Mouse (Mus musculus): ENCODE data around the gene B4galt5.

Gene B4galt5

DNA sequence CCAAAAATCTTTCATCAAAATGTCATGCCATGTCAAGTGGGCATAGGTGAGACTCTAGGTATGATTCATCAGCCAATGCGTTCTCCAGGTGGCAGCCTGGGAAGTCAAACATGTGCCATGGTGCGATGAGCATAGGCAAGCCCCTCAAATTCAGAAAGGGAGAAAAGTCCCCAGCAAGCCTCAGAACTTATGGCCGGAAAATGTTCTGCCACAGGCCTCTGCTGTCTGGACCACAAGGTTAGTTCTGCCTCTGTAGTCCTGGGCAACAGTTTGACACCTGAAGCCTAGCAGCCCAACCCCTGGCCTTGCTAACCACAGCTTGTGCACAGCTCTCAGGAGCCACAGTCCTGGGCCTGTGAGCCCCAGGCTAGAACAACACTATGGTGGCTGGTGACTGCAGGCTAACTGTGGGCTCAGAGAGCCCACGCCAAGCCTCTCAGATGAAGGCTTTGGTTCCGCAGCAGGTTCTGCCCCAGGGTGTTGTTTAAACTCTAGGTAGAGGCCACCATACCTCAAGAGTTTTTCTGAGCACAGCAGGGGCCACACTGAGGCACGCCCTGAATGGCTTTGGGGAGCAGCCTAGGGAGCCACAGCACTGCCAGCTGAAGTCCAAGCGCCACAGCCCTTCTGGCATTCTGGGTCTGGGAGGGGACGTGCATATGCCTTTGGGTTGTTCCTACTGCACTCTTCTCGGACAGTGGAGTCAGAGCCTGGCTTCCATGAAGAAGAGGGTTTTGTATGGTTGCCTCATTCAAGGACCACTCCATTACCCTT lies 14.5 kb upstream of the B4galt5 start:
- in situ Hi-C loops (cut with MboI; ENCODE audit: low sequenced_read_pairs), result no loop called here

DNA sequence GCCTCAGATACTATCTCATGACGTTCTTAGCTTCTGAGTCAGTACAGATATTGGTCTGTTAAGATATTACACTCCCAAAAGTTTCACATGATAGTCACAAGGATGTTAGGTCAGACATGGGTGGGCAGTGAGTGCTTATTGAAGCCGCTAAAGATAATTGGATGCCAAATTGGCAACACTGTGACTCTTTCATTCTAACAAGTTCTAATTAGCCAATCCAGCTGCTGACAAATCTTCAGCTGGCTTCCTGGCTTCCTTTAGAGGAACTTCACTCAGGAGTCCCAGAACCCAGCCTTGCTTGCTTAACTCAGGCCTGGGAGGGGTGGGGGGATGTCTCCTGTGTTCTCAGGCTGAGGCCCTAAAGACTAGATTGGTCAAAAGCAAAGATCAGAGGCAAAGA lies 9.5 kb upstream of the B4galt5 start:
- in situ Hi-C loops (cut with MboI; ENCODE audit: low sequenced_read_pairs), result no loop called here

DNA sequence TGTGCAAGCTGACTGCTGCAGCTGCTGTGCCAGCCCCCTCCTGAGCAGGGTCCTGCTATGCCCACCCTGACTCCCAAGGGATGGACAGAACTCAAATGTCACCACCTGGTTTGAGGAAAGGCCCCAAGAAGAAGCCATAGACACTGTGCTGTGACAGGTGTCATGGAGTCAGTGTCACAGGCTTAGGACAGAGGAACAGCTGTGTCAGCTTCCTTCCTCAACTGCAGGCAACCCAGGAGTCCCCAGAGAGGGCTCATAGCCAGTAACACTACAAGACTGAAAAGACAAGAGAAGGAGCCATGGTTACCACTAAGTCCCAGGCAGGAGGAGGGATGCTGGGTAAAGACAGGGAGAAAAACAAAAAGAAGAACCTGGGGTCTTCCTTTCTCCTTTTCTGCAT lies 7.9 kb upstream of the B4galt5 start:
- in situ Hi-C loops (cut with MboI; ENCODE audit: low sequenced_read_pairs), result no loop called here

DNA sequence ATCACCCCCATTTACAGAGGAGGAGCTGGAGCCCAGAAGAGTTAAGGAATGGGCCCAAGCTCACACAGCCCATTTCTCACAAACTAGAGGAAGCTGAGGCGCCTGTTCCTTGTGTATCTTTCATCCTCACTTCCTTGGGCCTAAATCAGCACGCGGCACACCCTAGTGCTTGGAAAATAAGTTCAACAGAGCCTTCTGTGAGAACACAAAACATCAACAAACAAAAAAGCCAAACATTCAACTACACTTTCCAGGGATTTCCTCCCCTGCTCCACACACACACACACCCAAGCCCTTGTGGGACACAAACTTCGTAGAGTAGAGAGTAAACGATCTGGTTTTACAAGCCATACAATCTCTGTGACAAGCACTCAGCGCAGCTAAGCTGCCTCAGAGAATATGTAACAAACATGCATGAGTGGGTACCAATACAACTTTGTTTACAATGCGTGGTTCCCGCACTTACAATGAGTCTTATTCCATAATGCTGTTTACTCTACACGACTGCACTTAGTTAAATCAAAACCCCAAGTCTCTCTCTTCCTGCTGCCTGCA lies 5.7 kb upstream of the B4galt5 start:
- in situ Hi-C loops (cut with MboI; ENCODE audit: low sequenced_read_pairs), result no loop called here

DNA sequence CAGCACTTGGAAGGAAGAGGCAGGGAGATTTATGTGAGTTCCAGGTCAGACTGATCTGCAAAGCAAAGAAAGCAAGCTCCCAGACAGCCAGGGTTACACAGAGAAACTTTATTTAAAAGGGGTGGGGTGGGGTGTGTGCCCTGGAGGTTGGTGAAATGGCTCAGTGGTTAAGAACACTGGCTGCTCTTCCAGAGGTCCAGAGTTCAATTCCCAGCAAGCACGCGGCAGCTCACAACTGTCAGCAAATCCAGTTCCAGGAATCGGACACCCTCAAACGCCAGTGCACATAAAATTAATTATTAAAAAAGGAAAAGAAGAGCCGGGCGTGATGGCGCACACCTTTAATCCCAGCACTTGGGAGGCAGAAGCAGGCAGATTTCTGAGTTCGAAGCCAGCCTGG lies 5.1 kb upstream of the B4galt5 start:
- in situ Hi-C loops (cut with MboI; ENCODE audit: low sequenced_read_pairs), result no loop called here

DNA sequence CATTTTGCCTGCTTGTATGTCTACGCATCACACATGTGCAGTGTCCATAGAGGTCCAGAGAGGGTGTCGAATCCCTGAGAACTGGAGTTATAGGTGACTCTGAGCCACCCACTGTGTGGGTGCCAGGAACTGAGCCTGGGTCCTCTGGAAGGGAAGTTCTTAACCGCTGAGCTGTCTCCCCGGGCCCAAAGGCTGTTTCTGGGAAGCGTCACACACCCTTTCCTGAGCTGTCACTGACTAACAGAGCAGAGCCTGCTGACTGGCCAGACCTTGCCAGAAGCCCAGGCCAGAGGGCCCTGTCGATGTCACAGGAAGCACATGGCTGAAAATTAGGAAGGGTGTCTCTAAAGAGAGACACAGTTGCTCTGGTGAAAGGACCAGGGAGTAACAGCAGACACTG lies 3.5 kb upstream of the B4galt5 start:
- in situ Hi-C loops (cut with MboI; ENCODE audit: low sequenced_read_pairs), result no loop called here

DNA sequence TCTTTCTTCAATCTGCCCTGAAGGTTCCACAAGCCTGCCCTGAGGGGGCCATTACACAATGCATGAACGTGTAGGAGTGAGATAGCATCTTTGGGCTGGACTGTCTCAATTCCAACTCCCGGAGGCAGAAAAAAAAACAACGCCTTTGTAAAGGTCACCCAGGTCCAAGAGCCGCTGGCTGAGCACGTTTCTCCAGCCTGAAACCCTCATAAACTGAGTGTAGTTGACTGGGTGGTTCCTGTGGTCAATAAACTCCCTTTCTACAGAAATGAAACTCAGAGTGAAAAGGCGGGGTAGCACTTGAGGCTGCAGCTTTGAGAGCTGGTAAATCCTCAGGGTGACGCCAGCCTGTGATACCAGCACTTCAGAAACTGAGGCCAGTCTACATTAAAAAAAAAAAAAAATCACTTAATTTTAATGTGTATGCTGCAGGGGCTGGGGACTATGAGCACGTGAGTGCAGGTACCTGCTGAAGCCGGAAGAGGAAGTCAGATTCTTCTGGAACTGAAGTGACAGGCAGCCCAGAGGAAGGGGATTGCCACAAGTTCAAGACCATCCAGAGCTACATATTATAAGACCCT lies 2.5 kb upstream of the B4galt5 start:
- in situ Hi-C loops (cut with MboI; ENCODE audit: low sequenced_read_pairs), result no loop called here

DNA sequence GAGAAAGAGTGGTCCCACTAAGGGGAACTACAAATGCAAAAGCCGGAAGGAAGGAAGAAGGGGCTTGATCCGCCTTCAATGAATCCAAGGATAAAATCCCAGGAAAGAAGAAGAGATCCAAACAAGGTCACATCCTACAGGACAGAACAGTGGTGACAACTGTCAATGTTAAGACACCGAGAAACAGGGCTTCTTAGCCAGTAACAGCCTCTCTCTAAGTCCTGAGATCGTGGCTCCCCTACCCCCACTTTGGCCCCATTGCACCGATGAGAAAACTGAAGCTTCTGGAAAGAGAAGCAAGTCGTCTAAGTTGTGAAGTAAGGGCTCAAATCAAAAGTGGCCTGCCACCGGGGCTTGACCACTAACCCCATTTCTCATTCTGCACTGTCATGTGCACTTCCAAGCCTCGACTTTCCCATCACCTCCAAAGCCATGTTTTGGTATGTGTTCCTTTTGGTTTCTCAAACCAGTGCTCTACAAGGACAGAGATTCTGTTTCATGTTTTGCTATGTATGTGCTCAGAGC lies 1.2 kb upstream of the B4galt5 start:
- in situ Hi-C loops (cut with MboI; ENCODE audit: low sequenced_read_pairs), result no loop called here

DNA sequence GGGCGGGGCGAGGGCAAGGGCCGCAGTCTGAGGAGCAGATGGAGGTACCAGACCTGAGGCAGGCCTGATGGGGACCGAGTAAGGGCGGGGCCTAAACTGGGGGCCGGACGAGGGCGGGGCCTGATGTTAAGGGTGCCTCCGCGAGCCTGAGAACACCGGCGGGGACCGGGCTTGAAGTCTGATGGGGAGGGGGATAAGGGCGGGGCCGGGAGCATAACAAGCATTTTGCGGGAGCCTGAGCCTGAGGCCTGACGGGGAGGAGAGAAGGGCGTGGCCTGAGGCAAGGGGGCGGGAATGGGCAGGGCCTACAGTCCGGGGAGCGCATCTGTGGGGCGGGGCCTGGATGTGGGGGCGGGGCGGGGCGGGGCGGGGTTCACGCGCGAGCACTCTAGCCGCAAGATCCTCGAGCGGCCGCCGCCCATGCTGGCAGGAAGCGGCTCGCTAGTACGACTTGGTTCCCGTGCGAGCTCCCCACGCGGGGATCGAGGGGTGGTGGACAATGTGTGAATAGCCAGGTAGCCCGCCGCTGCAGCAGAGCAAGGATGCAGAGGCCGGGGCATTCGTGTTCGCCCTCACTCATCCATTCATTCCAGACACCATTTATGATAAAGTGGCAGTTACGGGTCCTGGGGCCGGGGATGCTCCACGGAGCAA lies 427 bp upstream of the B4galt5 start:
- in situ Hi-C loops (cut with MboI; ENCODE audit: low sequenced_read_pairs), result no loop called here

DNA sequence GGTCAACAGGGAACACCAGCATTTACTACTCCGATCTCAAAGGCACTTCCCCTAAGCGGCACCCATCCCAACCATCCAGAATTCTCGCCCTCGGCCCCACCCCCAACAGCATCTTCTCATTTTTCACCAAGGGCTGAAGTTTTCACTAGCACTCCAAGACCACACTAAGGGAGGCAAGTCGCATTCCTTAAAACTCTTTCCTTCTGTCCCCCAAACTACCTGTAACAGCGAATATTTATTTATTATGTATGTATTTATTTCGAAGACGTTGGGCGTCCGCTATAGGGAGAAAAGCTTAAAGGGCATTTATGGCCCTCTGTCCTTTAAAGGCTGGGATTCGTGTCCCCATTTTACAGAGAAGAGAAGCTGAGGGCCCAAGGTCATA lies 1.0 kb downstream of the B4galt5 start:
- in situ Hi-C loops (cut with MboI; ENCODE audit: low sequenced_read_pairs), result no loop called here

DNA sequence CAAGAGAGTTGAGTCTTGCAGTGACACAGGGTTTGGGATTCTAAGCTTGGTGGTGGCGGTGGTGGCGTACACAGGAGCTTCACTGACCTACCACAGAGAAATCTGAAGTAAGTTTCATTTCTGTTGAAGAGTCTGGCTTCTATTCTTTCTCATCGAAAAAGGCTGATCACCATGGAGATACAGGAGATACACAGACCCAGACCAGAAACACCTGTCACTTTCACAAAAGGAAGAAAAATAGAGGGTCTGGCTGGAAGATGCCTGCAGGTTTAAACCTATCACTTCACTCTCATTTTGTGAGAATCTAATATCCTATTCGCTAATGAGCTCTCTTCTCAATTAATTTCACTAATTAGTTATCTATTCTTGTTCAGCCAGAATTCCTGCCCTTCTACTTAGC lies 1.6 kb downstream of the B4galt5 start:
- in situ Hi-C loops (cut with MboI; ENCODE audit: low sequenced_read_pairs), result no loop called here

DNA sequence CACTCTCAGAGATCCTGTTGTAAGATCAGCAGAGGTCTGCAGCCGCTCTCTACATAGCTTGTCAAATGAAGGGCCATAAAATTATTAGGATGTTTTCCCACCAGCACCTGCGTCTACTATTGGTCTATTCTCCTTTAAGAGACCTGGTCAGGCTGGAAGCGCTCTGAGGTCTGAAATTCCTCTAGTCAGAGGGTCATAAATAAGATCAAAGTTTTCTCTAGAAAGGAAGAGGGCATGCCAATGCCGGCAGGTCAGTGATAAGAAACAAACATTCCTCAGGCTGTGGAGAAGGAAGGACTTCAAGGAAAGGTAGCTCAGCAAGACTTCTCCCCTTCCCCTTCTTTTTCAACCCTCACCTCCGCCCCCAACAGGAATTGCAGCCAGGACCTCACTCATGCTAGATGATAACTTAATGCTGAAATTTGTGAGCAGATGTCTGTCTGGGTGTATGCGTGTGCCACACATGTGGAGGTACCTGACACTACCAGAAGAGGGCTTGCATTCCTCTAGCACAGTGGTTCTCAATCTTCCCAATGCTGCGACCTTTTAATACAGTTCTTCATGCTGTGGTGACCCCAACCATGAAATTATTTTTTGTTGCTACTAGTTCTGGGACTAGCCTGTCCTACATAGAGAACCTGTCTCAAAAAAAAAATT lies 3.3 kb downstream of the B4galt5 start:
- in situ Hi-C loops (cut with MboI; ENCODE audit: low sequenced_read_pairs), result no loop called here

DNA sequence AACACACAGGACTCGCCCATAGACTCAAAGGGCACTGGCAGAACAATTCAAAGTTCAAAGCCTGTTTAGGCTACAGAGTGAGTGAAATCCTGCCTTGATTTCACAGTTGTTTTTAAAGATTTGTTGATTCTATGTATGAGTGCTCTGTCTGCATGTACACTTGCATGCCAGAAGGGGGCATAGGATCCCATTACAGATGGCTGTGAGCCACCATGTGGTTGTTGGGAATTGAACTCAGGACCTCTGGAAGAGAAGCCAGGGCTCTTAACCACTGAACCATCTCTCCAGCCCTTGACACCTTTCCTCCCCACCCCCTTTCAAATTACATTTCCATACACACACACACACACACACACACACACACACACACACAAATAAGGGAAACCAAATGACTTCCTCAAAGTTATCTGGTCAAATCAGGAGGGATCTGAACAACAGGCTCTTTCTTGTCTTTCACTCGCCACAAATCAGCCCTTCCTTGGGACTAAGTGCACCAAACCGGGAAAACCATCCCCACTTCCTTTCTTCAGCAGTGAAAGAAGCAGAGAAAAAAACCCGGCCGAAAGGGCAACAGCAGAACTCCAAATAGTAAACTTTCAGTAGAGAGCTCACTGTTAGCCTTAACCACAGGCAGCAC lies 4.0 kb downstream of the B4galt5 start:
- in situ Hi-C loops (cut with MboI; ENCODE audit: low sequenced_read_pairs), result no loop called here

DNA sequence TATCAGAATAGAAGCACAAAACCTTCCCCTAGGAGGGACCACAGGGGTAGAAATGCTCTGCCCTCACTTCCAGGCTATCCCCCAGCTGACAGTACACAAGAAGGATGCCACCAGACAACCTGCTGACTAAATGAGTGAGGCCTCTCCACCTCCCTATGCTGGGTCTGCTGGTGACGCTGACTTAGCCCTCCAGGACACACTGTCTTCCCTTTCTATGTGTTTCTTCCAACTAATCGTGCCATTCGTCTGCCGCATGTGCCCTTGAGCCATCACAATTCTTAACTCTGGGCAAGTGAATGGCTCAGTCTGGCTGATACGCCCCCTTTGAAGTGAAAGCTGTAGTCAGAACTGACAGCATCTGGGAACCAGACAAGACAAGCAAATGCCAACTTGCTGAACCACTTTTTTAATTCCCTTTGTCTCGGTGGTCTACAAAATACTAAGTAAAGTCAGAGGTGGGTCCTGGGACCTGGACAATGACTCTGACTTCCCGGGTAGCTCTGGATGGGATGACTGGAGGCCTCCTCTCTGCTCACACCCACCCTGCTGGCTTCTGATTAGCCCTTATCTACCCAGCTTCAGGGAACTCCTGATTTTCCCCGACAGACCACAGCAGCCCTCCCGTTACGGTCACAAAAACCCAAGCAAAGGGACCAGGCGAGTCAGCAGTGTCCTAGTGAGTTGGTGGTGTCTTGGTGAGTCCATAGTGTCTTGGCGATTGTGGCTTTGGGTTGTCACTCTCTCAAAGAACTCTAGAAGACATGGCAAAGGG lies 5.4 kb downstream of the B4galt5 start:
- in situ Hi-C loops (cut with MboI; ENCODE audit: low sequenced_read_pairs), result no loop called here

DNA sequence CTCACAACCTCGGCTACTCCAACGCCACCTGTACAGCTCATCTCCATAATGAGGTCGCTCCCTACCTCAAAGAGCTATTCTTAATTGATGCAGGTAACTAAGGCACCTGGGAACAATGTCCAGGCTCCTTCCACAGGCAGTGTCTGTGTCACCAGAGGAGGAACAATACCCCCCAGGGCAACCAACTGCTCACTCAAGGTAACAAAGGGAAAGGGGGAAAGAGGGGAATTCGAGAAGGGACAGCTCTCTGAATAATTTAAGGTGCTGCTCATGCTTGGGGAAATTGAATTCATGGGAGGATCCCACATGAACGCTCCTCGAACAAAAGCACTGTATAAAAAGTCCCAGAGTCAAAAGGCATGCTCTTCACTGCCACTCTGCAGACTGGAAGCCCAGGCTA lies 6.1 kb downstream of the B4galt5 start:
- in situ Hi-C loops (cut with MboI; ENCODE audit: low sequenced_read_pairs), result no loop called here

DNA sequence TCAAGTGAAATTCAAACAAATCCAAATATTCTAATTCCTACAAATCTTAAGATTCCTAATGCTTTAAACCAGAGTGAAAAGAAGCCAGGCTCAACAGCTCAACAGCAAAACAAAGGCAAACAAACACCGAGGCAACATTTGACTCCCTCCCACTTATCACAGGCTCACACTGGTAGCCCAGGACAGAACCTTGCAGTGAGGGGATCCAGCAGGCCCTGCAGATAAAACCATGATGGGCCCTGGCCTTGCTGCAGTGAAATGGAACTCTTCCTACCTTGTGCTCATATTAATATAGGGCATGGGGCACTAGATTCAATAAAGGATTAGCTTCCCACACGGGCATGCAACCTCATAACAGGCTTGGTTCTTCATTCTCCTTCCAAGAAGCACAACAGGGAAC lies 11.4 kb downstream of the B4galt5 start:
- in situ Hi-C loops (cut with MboI; ENCODE audit: low sequenced_read_pairs), result no loop called here

DNA sequence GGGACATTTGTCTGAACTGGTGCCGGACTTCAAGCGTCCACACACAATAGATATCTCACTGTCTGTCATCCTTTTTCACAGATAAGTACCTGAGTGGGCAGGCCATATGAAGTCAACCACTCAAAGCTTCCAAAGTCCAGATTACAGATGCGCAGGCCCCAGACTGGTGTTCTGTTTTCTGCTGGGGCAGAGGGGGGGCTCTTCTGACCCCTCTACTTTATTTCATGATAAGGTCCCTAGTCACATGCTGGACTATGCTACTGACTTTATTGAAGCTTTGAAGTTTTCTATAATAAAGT lies 11.8 kb downstream of the B4galt5 start:
- in situ Hi-C loops (cut with MboI; ENCODE audit: low sequenced_read_pairs), result no loop called here

DNA sequence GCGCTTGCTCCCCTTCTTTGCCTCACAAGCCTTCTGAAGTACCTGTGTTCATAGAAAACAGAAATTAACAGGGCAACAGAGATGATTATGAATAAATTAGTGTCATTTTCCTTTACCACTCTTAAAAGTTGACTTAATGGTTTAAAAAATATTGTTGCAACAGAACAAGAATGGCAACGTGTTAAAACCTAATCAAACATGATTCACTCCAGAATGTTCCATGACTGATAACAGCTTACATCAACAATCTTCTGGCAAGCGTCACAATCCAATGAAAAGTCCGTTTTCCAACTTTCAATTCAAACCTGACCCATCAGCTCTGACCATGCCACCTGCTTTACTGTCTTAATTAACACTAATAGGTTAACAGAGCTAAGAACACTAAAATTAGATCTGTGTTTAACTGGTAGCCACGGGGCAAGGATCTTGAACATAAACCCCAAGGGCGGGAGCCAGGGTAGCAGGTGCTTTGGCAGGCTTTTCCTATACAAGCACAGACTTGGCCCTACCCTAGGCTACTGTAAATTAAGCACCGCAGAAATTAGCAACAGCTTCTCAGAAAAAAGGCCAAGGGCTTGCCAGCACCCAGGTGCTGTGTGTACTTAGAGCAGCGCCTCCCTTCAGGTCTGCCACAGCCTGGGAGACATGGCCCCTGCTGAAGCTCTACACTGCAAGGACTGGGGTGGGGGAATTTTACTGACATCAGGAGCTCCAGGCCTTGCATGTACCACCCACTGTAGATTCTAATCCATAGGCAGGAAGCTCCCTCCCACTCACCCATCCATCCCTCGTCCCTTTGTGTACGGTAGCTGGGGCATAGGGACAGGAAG lies 12.4 kb downstream of the B4galt5 start:
- in situ Hi-C loops (cut with MboI; ENCODE audit: low sequenced_read_pairs), result no loop called here

DNA sequence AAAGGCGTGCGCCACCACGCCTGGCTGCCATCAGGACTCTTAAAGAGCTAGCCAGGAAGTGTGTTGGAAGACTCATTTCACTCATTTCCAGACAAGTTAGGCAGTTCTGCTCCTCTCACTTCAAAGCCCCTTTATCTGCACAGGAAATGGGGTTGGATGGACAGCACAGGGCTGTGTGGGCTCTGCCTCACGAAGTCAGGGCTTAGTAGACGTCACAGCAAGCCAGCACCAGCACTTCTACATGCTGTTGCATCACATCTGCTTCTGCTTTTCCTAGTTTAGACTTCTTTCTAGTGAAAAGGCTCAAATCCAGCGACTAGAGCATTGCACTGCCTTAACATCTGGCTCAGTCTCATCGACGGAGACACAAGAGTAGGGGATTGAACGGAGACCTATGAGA lies 13.9 kb downstream of the B4galt5 start:
- in situ Hi-C loops (cut with MboI; ENCODE audit: low sequenced_read_pairs), result no loop called here
